ENCODE assay signal across 8 mouse cellular contexts in the genomic region with DNA sequence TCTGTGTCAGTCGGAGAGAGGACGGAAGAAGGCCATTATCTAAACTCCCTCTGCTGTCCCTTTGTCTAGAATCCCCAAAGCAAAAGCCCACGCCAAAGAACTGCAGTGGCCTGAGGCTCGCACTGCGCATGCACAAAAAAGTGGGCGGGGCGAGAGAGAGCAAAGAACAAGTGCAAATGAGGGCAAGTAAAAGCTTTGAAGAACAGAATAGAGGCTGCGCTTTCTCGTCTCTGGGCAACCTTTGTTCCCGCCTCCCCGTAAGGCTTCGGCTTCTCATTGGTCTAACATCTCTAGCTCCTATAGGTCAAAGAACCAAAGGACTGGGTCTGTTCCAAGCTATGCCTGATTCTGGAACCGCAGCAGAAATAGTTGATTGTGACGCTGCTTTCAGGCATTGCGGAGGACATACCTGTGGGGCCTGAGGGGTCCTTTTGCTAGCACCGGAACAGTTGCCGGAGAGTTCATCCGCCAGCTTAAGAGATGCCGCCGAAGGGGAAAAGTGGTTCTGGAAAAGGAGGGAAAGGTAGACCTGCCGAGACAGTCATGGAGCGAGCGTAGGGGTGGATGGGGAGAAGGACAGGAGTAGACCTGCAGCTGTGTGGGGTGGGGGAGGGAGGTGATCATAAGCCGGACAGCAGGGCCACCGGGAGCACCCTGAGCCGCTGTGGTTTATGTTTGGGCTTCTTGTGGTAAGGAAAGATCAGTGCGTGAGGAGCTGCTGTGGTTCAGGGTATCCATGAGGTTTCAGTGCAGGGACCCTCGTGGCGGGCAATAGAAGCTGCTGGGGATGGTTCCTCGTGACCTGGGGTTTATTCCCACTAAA. TPM values are rescaled to one million over a fixed set of nuclear protein-coding genes. Genes with fewer than 3 reads are reported as not detected.
A peak's percentile ranks its signal among the peaks of the same experiment; 100 is the strongest.
DNase-seq lines count a peak whose midpoint lies in the region; ATAC-seq and TF ChIP-seq lines count a peak whose summit lies in the region.

A gene (plus strand): TSS at position 406 of the 823 bp plus-strand sequence.

- TF ChIP-seq EP300 in liver, embryonic 14.5 days (IDR thresholded peaks at IDR 0.05; ENCODE audit: low read depth) = peak; percentile 59; the same call in 1 of the 2 replicates
- no peak for TF ChIP-seq EP300 in stomach, postnatal 0 days (optimal IDR thresholded peaks at IDR 0.05)

- H3K36me3 ChIP-seq in forebrain, embryonic 10.5 days (replicated peaks) = peaks cover 30% of the 10 kb centered on the region
- H3K36me3 ChIP-seq in heart, embryonic 15.5 days = no peaks in the 10 kb centered on the region; the same call in 1 of the 2 replicates
- H3K36me3 ChIP-seq in liver, embryonic 14.5 days (replicated peaks; ENCODE audit: control insufficient read depth, insufficient read depth, low read depth) = no peaks in the 10 kb centered on the region
- no peaks in the 10 kb centered on the region for H3K36me3 ChIP-seq in neural tube, embryonic 11.5 days (ENCODE audit: control insufficient read depth, insufficient read depth, low read length)
- H3K36me3 ChIP-seq in stomach, postnatal 0 days (ENCODE audit: control insufficient read depth, insufficient read depth, low read length) = no peaks in the 10 kb centered on the region

- DNase-seq in CD8-positive naive resting alpha-beta T cell, adult 2 months (ENCODE audit: low read depth in 2 of 2, low spot score in 2 of 2) = peak; percentile 82 to 86
- DNase-seq in c-Kit-positive CD71-negative TER-119-negative erythroid progenitor cells, embryonic 14.5 days (ENCODE audit: low read depth) = peak; percentile 88
- DNase-seq in forebrain, embryonic 10.5 days (ENCODE audit: extremely low spot score, low spot score) = peak; percentile 89
- peak; percentile 95 for DNase-seq in kidney, postnatal 25 days
- peak; percentile 91 to 95 (median 92) for DNase-seq in liver, embryonic 14.5 days (ENCODE audit: low read depth in 3 of 3, low spot score in 3 of 3)
- peak; percentile 93 for DNase-seq in neural tube, embryonic 11.5 days (ENCODE audit: low spot score)
- peak; percentile 88 for DNase-seq in stomach, postnatal 0 days (ENCODE audit: low spot score)

- peak within 1 kb of the TSS; percentile 71 for H3K9ac ChIP-seq in heart, embryonic 15.5 days
- H3K9ac ChIP-seq in liver, embryonic 14.5 days (replicated peaks) = peak within 1 kb of the TSS; percentile 77
- peak within 1 kb of the TSS; percentile 42 for H3K9ac ChIP-seq in neural tube, embryonic 11.5 days (ENCODE audit: low read length)
- H3K9ac ChIP-seq in stomach, postnatal 0 days (ENCODE audit: low read length) = peak within 1 kb of the TSS; percentile 66

- peaks cover 12% of the 10 kb centered on the region for H3K4me1 ChIP-seq in forebrain, embryonic 10.5 days
- peaks cover 3% of the 10 kb centered on the region; the same call in 1 of the 2 replicates for H3K4me1 ChIP-seq in heart, embryonic 15.5 days (replicated peaks)
- peaks cover 0 to 5% of the 10 kb centered on the region in 2 experiments; a peak in 1 of 4 replicates for H3K4me1 ChIP-seq in liver, embryonic 14.5 days (replicated peaks; ENCODE audit: control insufficient read depth in 2 of 2, insufficient read depth in 2 of 2, low read length in 1 of 2)
- H3K4me1 ChIP-seq in neural tube, embryonic 11.5 days (ENCODE audit: control insufficient read depth, insufficient read depth, low read length) = no peaks in the 10 kb centered on the region
- no peaks in the 10 kb centered on the region for H3K4me1 ChIP-seq in stomach, postnatal 0 days (replicated peaks; ENCODE audit: control insufficient read depth, insufficient read depth)

- 14% methylated on average over 30 of the region's 30 CpGs for WGBS in forebrain, embryonic 10.5 days
- WGBS in heart, embryonic 15.5 days = 8% methylated on average over 30 of the region's 30 CpGs
- WGBS in liver, embryonic 14.5 days (ENCODE audit: insufficient replicate concordance) = 9% methylated on average over 30 of the region's 30 CpGs
- 12% methylated on average over 30 of the region's 30 CpGs for WGBS in neural tube, embryonic 11.5 days
- 16% methylated on average over 30 of the region's 30 CpGs for WGBS in stomach, postnatal 0 days

- peak within 1 kb of the TSS; percentile 61 for H3K4me2 ChIP-seq in heart, embryonic 15.5 days
- H3K4me2 ChIP-seq in liver, embryonic 14.5 days (ENCODE audit: low read depth) = peak within 1 kb of the TSS; percentile 75
- peak within 1 kb of the TSS; percentile 49 for H3K4me2 ChIP-seq in neural tube, embryonic 11.5 days (ENCODE audit: low read depth)
- H3K4me2 ChIP-seq in stomach, postnatal 0 days (replicated peaks; ENCODE audit: low read depth) = peak within 1 kb of the TSS; percentile 58

- TF ChIP-seq CTCF in liver, embryonic 14.5 days (IDR thresholded peaks at IDR 0.05; ENCODE audit: low read depth) = 0 out of 2 replicates have a peak, but pooled peaks have one; percentile 12
- peak; percentile 43 for TF ChIP-seq CTCF in stomach, postnatal 0 days (IDR thresholded peaks at IDR 0.05; ENCODE audit: low read depth)

- peaks cover 67% of the 10 kb centered on the region for H3K27me3 ChIP-seq in forebrain, embryonic 10.5 days (ENCODE audit: poor library complexity, severe bottlenecking)
- H3K27me3 ChIP-seq in heart, embryonic 15.5 days = no peaks in the 10 kb centered on the region
- no peaks in the 10 kb centered on the region; the same call in 1 of the 2 replicates for H3K27me3 ChIP-seq in liver, embryonic 14.5 days (ENCODE audit: control insufficient read depth, insufficient read depth, low read length)
- no peaks in the 10 kb centered on the region for H3K27me3 ChIP-seq in neural tube, embryonic 11.5 days (ENCODE audit: control insufficient read depth, insufficient read depth, low read length)
- H3K27me3 ChIP-seq in stomach, postnatal 0 days (ENCODE audit: control insufficient read depth, insufficient read depth, low read length) = no peaks in the 10 kb centered on the region

- peak within 1 kb of the TSS; percentile 71 for H3K4me3 ChIP-seq in forebrain, embryonic 10.5 days
- H3K4me3 ChIP-seq in heart, embryonic 15.5 days = peak within 1 kb of the TSS; percentile 72
- H3K4me3 ChIP-seq in liver, embryonic 14.5 days (ENCODE audit: insufficient read depth in 1 of 2, low read depth in 2 of 2, low read length in 2 of 2) = peak within 1 kb of the TSS; percentile 69 to 97
- peak within 1 kb of the TSS; percentile 47 for H3K4me3 ChIP-seq in neural tube, embryonic 11.5 days (ENCODE audit: low read depth, low read length)
- peak within 1 kb of the TSS; percentile 52 for H3K4me3 ChIP-seq in stomach, postnatal 0 days (ENCODE audit: low read depth, low read length)

- H3K27ac ChIP-seq in forebrain, embryonic 10.5 days = peak within 1 kb of the TSS; percentile 81
- no peak within 1 kb of the TSS for H3K27ac ChIP-seq in heart, embryonic 15.5 days
- H3K27ac ChIP-seq in liver, embryonic 14.5 days = no peak within 1 kb of the TSS; the same call in 1 of the 2 replicates
- H3K27ac ChIP-seq in neural tube, embryonic 11.5 days (ENCODE audit: low read depth, low read length) = no peak within 1 kb of the TSS
- 0 out of 2 replicates have a peak within 1 kb of the TSS, but pooled peaks have one; percentile 45 for H3K27ac ChIP-seq in stomach, postnatal 0 days (replicated peaks)

- H3K9me3 ChIP-seq in forebrain, embryonic 10.5 days = no peaks in the 10 kb centered on the region
- H3K9me3 ChIP-seq in heart, embryonic 15.5 days (replicated peaks) = no peaks in the 10 kb centered on the region
- no peaks in the 10 kb centered on the region for H3K9me3 ChIP-seq in liver, embryonic 14.5 days (ENCODE audit: control insufficient read depth, low read length)
- no peaks in the 10 kb centered on the region for H3K9me3 ChIP-seq in neural tube, embryonic 11.5 days (ENCODE audit: control insufficient read depth, low read length)
- H3K9me3 ChIP-seq in stomach, postnatal 0 days (ENCODE audit: control insufficient read depth, low read length) = no peaks in the 10 kb centered on the region

- ATAC-seq in heart, embryonic 15.5 days (replicated peaks; ENCODE audit: insufficient number of reproducible peaks, insufficient read depth, low FRiP score, low read depth) = peak; percentile 99
- ATAC-seq in liver, embryonic 14.5 days (ENCODE audit: insufficient read depth) = peak; percentile 98
- peak; percentile 98 for ATAC-seq in neural tube, embryonic 11.5 days (ENCODE audit: insufficient read depth, low FRiP score, low TSS enrichment)
- ATAC-seq in stomach, postnatal 0 days (ENCODE audit: low FRiP score, low TSS enrichment) = peak; percentile 99

RNA-seq across cellular contexts. Expression of the gene that starts here (rescaled TPM):
- polyA plus RNA-seq in forebrain, embryonic 10.5 days (2016; fragmentation: Nextera tagmentation; extraction: Ambion mirVana) = 78.2 and 79.9 TPM in 2 replicates
- 33.8 and 51.0 TPM in 2 replicates for polyA plus RNA-seq in heart, embryonic 15.5 days (2015; fragmentation: Nextera tagmentation; extraction: Ambion mirVana)
- polyA plus RNA-seq in liver, embryonic 14.5 days (2012; rRNA removed) = 21.4 and 45.2 TPM in 2 replicates
- 59.5 and 69.3 TPM in 2 replicates for polyA plus RNA-seq in liver, embryonic 14.5 days (2014; fragmentation: Nextera tagmentation; extraction: Ambion mirVana)
- 71.8 and 82.0 TPM in 2 replicates for polyA plus RNA-seq in neural tube, embryonic 11.5 days (2014; fragmentation: Nextera tagmentation; extraction: Ambion mirVana)
- polyA plus RNA-seq in stomach, postnatal 0 days (2015; fragmentation: Nextera tagmentation; extraction: Ambion mirVana) = 48.2 and 61.7 TPM in 2 replicates

Comparison
In these comparisons a context has a peak if more than half of its experiments do, and no peak if none do; other contexts are left out.
1. H3K27ac ChIP-seq: peak in forebrain, embryonic 10.5 days (single experiment) and stomach, postnatal 0 days (single experiment); none in heart, embryonic 15.5 days (single experiment), liver, embryonic 14.5 days (single experiment) and neural tube, embryonic 11.5 days (single experiment).
2. Peak in every context shown above with its lines, with median percentiles within 50 percentile points of each other: DNase-seq, H3K4me3 ChIP-seq, ATAC-seq, H3K4me2 ChIP-seq and H3K9ac ChIP-seq.